Mouse (Mus musculus) spleen, postnatal 10 days (tissue): ENCODE results near the gene Sprr2a3.
"Not testable (repeated sequence)": the region's sequence is repeated elsewhere in the genome, so short reads cannot be mapped to it uniquely, and the experiment has no call there.

Experiments
- DNase-seq, 2 experiments: peaks; one replicate each; pipeline ENCODE4 v3.0.0; 2021 to 2022; ENCODE audit warnings: low spot score in 2 of 2

Sprr2a3 gene

GRCm38 (mm10) chr3:92285101-92285500 lies at the start of gene Sprr2a3:
Gene Sprr2a3 (plus strand): TSS chr3:92285417.
- not testable (repeated sequence) for DNase-seq

- not testable (repeated sequence) for DNase-seq
Observed at GRCm38 (mm10) chr3:92236463-92237189, 48.6 kb upstream of the Sprr2a3 start.

GRCm38 (mm10) chr3:92238736-92239135 lies 46.5 kb upstream of the Sprr2a3 start:
- DNase-seq = not testable (repeated sequence)

GRCm38 (mm10) chr3:92239197-92239596 lies 46.0 kb upstream of the Sprr2a3 start:
- not testable (repeated sequence) for DNase-seq

- not testable (repeated sequence) for DNase-seq
Observed at GRCm38 (mm10) chr3:92244833-92245232, 40.4 kb upstream of the Sprr2a3 start.

GRCm38 (mm10) chr3:92246245-92246644 lies 39.0 kb upstream of the Sprr2a3 start:
- DNase-seq = not testable (repeated sequence)

GRCm38 (mm10) chr3:92248494-92248893 lies 36.7 kb upstream of the Sprr2a3 start:
- not testable (repeated sequence) for DNase-seq

GRCm38 (mm10) chr3:92250450-92250849 lies 34.8 kb upstream of the Sprr2a3 start:
- DNase-seq = not testable (repeated sequence)

- not testable (repeated sequence) for DNase-seq
Observed at GRCm38 (mm10) chr3:92253860-92254259, 31.4 kb upstream of the Sprr2a3 start.

- not testable (repeated sequence) for DNase-seq
Observed at GRCm38 (mm10) chr3:92258526-92258925, 26.7 kb upstream of the Sprr2a3 start.

GRCm38 (mm10) chr3:92263462-92263861 lies 21.8 kb upstream of the Sprr2a3 start:
- not testable (repeated sequence) for DNase-seq

- DNase-seq = not testable (repeated sequence)
Observed at GRCm38 (mm10) chr3:92271414-92271985, 13.7 kb upstream of the Sprr2a3 start.

- not testable (repeated sequence) for DNase-seq
Observed at GRCm38 (mm10) chr3:92273504-92273903, 11.7 kb upstream of the Sprr2a3 start.

GRCm38 (mm10) chr3:92274018-92274417 lies 11.2 kb upstream of the Sprr2a3 start:
- not testable (repeated sequence) for DNase-seq

- not testable (repeated sequence) for DNase-seq
Observed at GRCm38 (mm10) chr3:92279663-92280062, 5.6 kb upstream of the Sprr2a3 start.

GRCm38 (mm10) chr3:92280963-92281606 lies 4.1 kb upstream of the Sprr2a3 start:
- DNase-seq = not testable (repeated sequence)

- DNase-seq = not testable (repeated sequence)
Observed at GRCm38 (mm10) chr3:92288489-92288888, 3.3 kb downstream of the Sprr2a3 start.

- DNase-seq = no peak
Observed at GRCm38 (mm10) chr3:92307406-92307805, 22.2 kb downstream of the Sprr2a3 start.

GRCm38 (mm10) chr3:92316320-92316719 lies 31.1 kb downstream of the Sprr2a3 start, which contains the start of gene Sprr2b:
Gene Sprr2b (plus strand): TSS chr3:92316620.
- DNase-seq = no peak

- DNase-seq = no peak
Observed at GRCm38 (mm10) chr3:92317384-92317783, 32.2 kb downstream of the Sprr2a3 start.

- DNase-seq = no peak
Observed at GRCm38 (mm10) chr3:92336278-92336677, 51.1 kb downstream of the Sprr2a3 start.

GRCm38 (mm10) chr3:92338840-92339239 lies 53.6 kb downstream of the Sprr2a3 start, which contains the start of gene Sprr2d:
Gene Sprr2d (plus strand): TSS chr3:92339140.
- DNase-seq = no peak
